In the genomic region with DNA sequence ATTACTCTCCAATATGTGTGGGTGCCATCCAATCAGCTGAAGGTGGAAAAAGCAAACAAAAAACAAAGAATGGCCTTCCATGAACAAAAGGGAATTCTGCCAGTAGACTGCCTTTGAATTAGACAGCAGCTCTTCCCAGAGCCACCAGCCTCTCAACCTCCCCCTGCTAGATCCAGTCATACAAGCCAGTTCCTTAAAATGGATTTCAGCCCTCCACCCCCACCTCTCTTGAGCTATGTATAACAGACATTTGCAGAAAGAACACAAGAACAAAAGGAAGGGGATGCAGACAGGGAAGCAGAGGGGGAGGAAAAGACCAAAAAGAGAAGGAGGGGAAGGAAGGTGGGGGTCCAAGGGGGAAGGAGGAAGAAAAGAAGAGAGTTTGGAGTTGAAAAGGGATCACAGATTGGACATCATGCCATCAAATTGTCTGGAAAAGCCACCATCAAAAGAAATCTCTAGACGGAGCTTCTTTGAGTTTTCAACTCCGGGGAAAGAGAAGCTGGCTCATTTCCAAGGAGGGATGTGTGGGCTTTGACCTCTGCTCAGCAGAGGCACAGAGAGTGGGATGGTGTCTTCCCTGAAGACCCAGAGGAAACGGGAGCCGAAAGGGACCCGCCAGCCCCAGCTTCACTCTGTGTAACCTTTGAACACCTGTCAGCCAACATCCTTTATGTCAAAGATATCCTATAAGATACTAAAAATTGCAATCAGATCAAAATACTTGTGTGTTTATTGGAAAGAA, we compare ENCODE assay signal across 15 mouse cellular contexts.
A peak's percentile ranks its signal among the peaks of the same experiment; 100 is the strongest.
DNase-seq lines count a peak whose midpoint lies in the region; ATAC-seq and TF ChIP-seq lines count a peak whose summit lies in the region.
"Had no signal": no experiment of that assay in that cellular context is flagged by ENCODE, and none has a peak within 500 bp of the region (broad histone marks: within the 10 kb centered on the region; RNA-seq: fewer than 3 reads in every experiment).

No protein-coding gene starts in this region.

- peak; percentile 45 for DNase-seq in embryonic facial prominence, embryonic 14.5 days (ENCODE audit: low spot score)
- no peak for DNase-seq in embryonic facial prominence, embryonic 10.5 days (ENCODE audit: low spot score)
- DNase-seq in layer of hippocampus, adult 9-11 months = peak; percentile 12
- DNase-seq in layer of hippocampus, adult 2 months (ENCODE audit: low spot score in 2 of 2) = no peak
- DNase-seq in forebrain, embryonic 10.5 days (ENCODE audit: extremely low spot score, low spot score) = no peak
- DNase-seq in liver, postnatal 0 days = no peak
- no peak for DNase-seq in heart, postnatal 10 days
- DNase-seq: kidney, adult 2 months; spleen, adult 18-20 months; thymus, adult 18-20 months had no signal

- no peaks in the 10 kb centered on the region for H3K36me3 ChIP-seq in embryonic facial prominence, embryonic 14.5 days (ENCODE audit: control insufficient read depth, insufficient read depth, low read length)
- no peaks in the 10 kb centered on the region for H3K36me3 ChIP-seq in embryonic facial prominence, embryonic 10.5 days (replicated peaks)
- no peaks in the 10 kb centered on the region for H3K36me3 ChIP-seq in forebrain, embryonic 10.5 days (replicated peaks)
- H3K36me3 ChIP-seq in midbrain, embryonic 12.5 days = no peaks in the 10 kb centered on the region
- H3K36me3 ChIP-seq in liver, postnatal 0 days (replicated peaks; ENCODE audit: insufficient read depth, low read length) = no peaks in the 10 kb centered on the region
- H3K36me3 ChIP-seq: G1E; liver, embryonic 12.5 days had no signal

- no peak overlapping the region for H3K9ac ChIP-seq in embryonic facial prominence, embryonic 14.5 days (ENCODE audit: low read depth, low read length)
- H3K9ac ChIP-seq in midbrain, embryonic 12.5 days (replicated peaks) = no peak overlapping the region
- no peak overlapping the region for H3K9ac ChIP-seq in liver, postnatal 0 days (replicated peaks)
- H3K9ac ChIP-seq: liver, embryonic 12.5 days had no signal

- no peak for ATAC-seq in embryonic facial prominence, embryonic 14.5 days (ENCODE audit: low read depth)
- ATAC-seq in midbrain, embryonic 12.5 days (ENCODE audit: low FRiP score, low read depth) = no peak
- ATAC-seq in liver, postnatal 0 days = no peak
- ATAC-seq: liver, embryonic 12.5 days had no signal

- intact Hi-C loops in heart, postnatal 10 days (cut with DNase I) = no loop called here

- no peak overlapping the region for H3K4me3 ChIP-seq in embryonic facial prominence, embryonic 14.5 days (ENCODE audit: low read depth, low read length)
- H3K4me3 ChIP-seq in embryonic facial prominence, embryonic 10.5 days = no peak overlapping the region
- no peak overlapping the region for H3K4me3 ChIP-seq in layer of hippocampus, adult 2 months
- no peak overlapping the region for H3K4me3 ChIP-seq in forebrain, embryonic 10.5 days
- no peak overlapping the region for H3K4me3 ChIP-seq in midbrain, embryonic 12.5 days
- H3K4me3 ChIP-seq in liver, postnatal 0 days (ENCODE audit: low read depth, low read length) = no peak overlapping the region
- H3K4me3 ChIP-seq: liver, embryonic 12.5 days; megakaryocyte, embryonic 14.5 days had no signal

- no peak for TF ChIP-seq EP300 in liver, postnatal 0 days (IDR thresholded peaks at IDR 0.05; ENCODE audit: low read depth)

- H3K4me1 ChIP-seq in embryonic facial prominence, embryonic 14.5 days (ENCODE audit: control insufficient read depth, insufficient read depth, low read length) = no peaks in the 10 kb centered on the region
- peaks cover 4% of the 10 kb centered on the region; the same call in 1 of the 2 replicates for H3K4me1 ChIP-seq in embryonic facial prominence, embryonic 10.5 days
- H3K4me1 ChIP-seq in forebrain, embryonic 10.5 days = peaks cover 33% of the 10 kb centered on the region
- peaks cover 6% of the 10 kb centered on the region for H3K4me1 ChIP-seq in midbrain, embryonic 12.5 days
- no peaks in the 10 kb centered on the region for H3K4me1 ChIP-seq in liver, postnatal 0 days (ENCODE audit: insufficient read depth)

- H3K27ac ChIP-seq in embryonic facial prominence, embryonic 14.5 days (replicated peaks; ENCODE audit: low read depth, low read length) = no peak overlapping the region
- H3K27ac ChIP-seq in embryonic facial prominence, embryonic 10.5 days (replicated peaks) = no peak overlapping the region
- H3K27ac ChIP-seq in layer of hippocampus, adult 2 months = no peak overlapping the region
- peak overlapping the region; percentile 77 for H3K27ac ChIP-seq in forebrain, embryonic 10.5 days
- 0 out of 2 replicates have a peak overlapping the region, but pooled peaks have one; percentile 4 for H3K27ac ChIP-seq in midbrain, embryonic 12.5 days (replicated peaks)
- H3K27ac ChIP-seq in liver, postnatal 0 days (ENCODE audit: low read depth) = no peak overlapping the region
- H3K27ac ChIP-seq: liver, embryonic 12.5 days had no signal

- TF ChIP-seq CTCF in layer of hippocampus, adult 2 months (conservative IDR thresholded peaks at IDR 0.05) = no peak
- TF ChIP-seq CTCF in liver, postnatal 0 days (IDR thresholded peaks at IDR 0.05; ENCODE audit: low read depth) = no peak

- WGBS in embryonic facial prominence, embryonic 14.5 days = 43% methylated on average over 5 of the region's 5 CpGs
- WGBS in embryonic facial prominence, embryonic 10.5 days = 61% methylated on average over 5 of the region's 5 CpGs
- WGBS in forebrain, embryonic 10.5 days = 43% methylated on average over 5 of the region's 5 CpGs
- WGBS in midbrain, embryonic 12.5 days = 23% methylated on average over 5 of the region's 5 CpGs
- 61% methylated on average over 5 of the region's 5 CpGs for WGBS in liver, postnatal 0 days (ENCODE audit: insufficient replicate concordance)

- no peak overlapping the region for H3K4me2 ChIP-seq in embryonic facial prominence, embryonic 14.5 days (ENCODE audit: low read depth, low read length)
- H3K4me2 ChIP-seq in midbrain, embryonic 12.5 days (replicated peaks) = no peak overlapping the region
- no peak overlapping the region for H3K4me2 ChIP-seq in liver, postnatal 0 days (ENCODE audit: low read depth, low read length)
- H3K4me2 ChIP-seq: heart, embryonic 11.5 days; liver, embryonic 12.5 days had no signal

- H3K27me3 ChIP-seq in embryonic facial prominence, embryonic 14.5 days (replicated peaks; ENCODE audit: control insufficient read depth, insufficient read depth, low read length) = no peaks in the 10 kb centered on the region
- no peaks in the 10 kb centered on the region for H3K27me3 ChIP-seq in embryonic facial prominence, embryonic 10.5 days (replicated peaks; ENCODE audit: low read depth, poor library complexity, severe bottlenecking)
- no peaks in the 10 kb centered on the region for H3K27me3 ChIP-seq in forebrain, embryonic 10.5 days (ENCODE audit: poor library complexity, severe bottlenecking)
- H3K27me3 ChIP-seq in midbrain, embryonic 12.5 days = no peaks in the 10 kb centered on the region
- H3K27me3 ChIP-seq in liver, postnatal 0 days (ENCODE audit: insufficient read depth, low read length) = no peaks in the 10 kb centered on the region
- H3K27me3 ChIP-seq: liver, embryonic 12.5 days; megakaryocyte, embryonic 14.5 days had no signal

- H3K9me3 ChIP-seq in embryonic facial prominence, embryonic 14.5 days (ENCODE audit: control insufficient read depth, low read length) = no peaks in the 10 kb centered on the region
- H3K9me3 ChIP-seq in embryonic facial prominence, embryonic 10.5 days = no peaks in the 10 kb centered on the region
- no peaks in the 10 kb centered on the region for H3K9me3 ChIP-seq in forebrain, embryonic 10.5 days
- H3K9me3 ChIP-seq in midbrain, embryonic 12.5 days = no peaks in the 10 kb centered on the region
- H3K9me3 ChIP-seq in liver, postnatal 0 days (ENCODE audit: low read length) = no peaks in the 10 kb centered on the region
- H3K9me3 ChIP-seq: G1E; liver, embryonic 12.5 days; megakaryocyte, embryonic 14.5 days had no signal

Comparison
In these comparisons a context has a peak if more than half of its experiments do, and no peak if none do; other contexts are left out.
1. DNase-seq: peak in embryonic facial prominence, embryonic 14.5 days (single experiment) and layer of hippocampus, adult 9-11 months (single experiment); none in embryonic facial prominence, embryonic 10.5 days (single experiment), layer of hippocampus, adult 2 months (0 of 2), forebrain, embryonic 10.5 days (single experiment), liver, postnatal 0 days (single experiment) and heart, postnatal 10 days (0 of 2).
2. H3K27ac ChIP-seq: peak in forebrain, embryonic 10.5 days (single experiment) and midbrain, embryonic 12.5 days (single experiment); none in embryonic facial prominence, embryonic 14.5 days (single experiment), embryonic facial prominence, embryonic 10.5 days (single experiment), layer of hippocampus, adult 2 months (single experiment) and liver, postnatal 0 days (single experiment).